Mouse (Mus musculus): ENCODE results near the gene Nmral1.
"Not testable (repeated sequence)": the region's sequence is repeated elsewhere in the genome, so short reads cannot be mapped to it uniquely, and the experiment has no call there.

The Nmral1 gene

GRCm38 (mm10) chr16:4717866-4718265 lies 1.3 kb downstream of the Nmral1 start:
- DNase-seq (ENCODE audit: low spot score) = no peak

GRCm38 (mm10) chr16:4713861-4714710 lies 5.1 kb downstream of the Nmral1 start:
- no peak for DNase-seq (ENCODE audit: low spot score)

GRCm38 (mm10) chr16:4711173-4711572 lies 8.0 kb downstream of the Nmral1 start:
- no peak for DNase-seq (ENCODE audit: low spot score)

- DNase-seq (ENCODE audit: low spot score) = no peak
Measured at GRCm38 (mm10) chr16:4705541-4705940, 13.6 kb downstream of the Nmral1 start.

GRCm38 (mm10) chr16:4702646-4703045 lies 16.5 kb downstream of the Nmral1 start:
- no peak for DNase-seq (ENCODE audit: low spot score)

GRCm38 (mm10) chr16:4701211-4701610 lies 17.9 kb downstream of the Nmral1 start:
- no peak for DNase-seq (ENCODE audit: low spot score)

GRCm38 (mm10) chr16:4689371-4689770 lies 29.8 kb downstream of the Nmral1 start:
- peak; percentile 32 for DNase-seq (ENCODE audit: low spot score)

GRCm38 (mm10) chr16:4684457-4684791 lies 34.7 kb downstream of the Nmral1 start:
- DNase-seq (ENCODE audit: low spot score) = no peak

- DNase-seq (ENCODE audit: low spot score) = peak; percentile 98
Measured at GRCm38 (mm10) chr16:4683581-4684456, 35.3 kb downstream of the Nmral1 start.

- DNase-seq (ENCODE audit: low spot score) = no peak
Measured at GRCm38 (mm10) chr16:4683193-4683580, 36.0 kb downstream of the Nmral1 start.

GRCm38 (mm10) chr16:4682628-4683179 lies 36.5 kb downstream of the Nmral1 start:
- no peak for DNase-seq (ENCODE audit: low spot score)

- not testable (repeated sequence) for DNase-seq (ENCODE audit: low spot score)
Measured at GRCm38 (mm10) chr16:4680922-4681455, 38.2 kb downstream of the Nmral1 start.

- peak; percentile 94 for DNase-seq (ENCODE audit: low spot score)
Measured at GRCm38 (mm10) chr16:4679121-4680018, 39.8 kb downstream of the Nmral1 start, which contains the start of gene Coro7. Gene Coro7, minus strand, starts transcription at chr16:4679777.

- DNase-seq (ENCODE audit: low spot score) = no peak
Measured at GRCm38 (mm10) chr16:4678080-4678479, 41.1 kb downstream of the Nmral1 start.

- DNase-seq (ENCODE audit: low spot score) = no peak
Measured at GRCm38 (mm10) chr16:4676836-4677235, 42.3 kb downstream of the Nmral1 start.

GRCm38 (mm10) chr16:4674091-4674490 lies 45.1 kb downstream of the Nmral1 start:
- DNase-seq (ENCODE audit: low spot score) = no peak

- no peak for DNase-seq (ENCODE audit: low spot score)
Measured at GRCm38 (mm10) chr16:4670317-4670716, 48.8 kb downstream of the Nmral1 start.

- peak; percentile 96 for DNase-seq (ENCODE audit: low spot score)
Measured at GRCm38 (mm10) chr16:4667190-4667808, 51.9 kb downstream of the Nmral1 start.

- DNase-seq (ENCODE audit: low spot score) = no peak
Measured at GRCm38 (mm10) chr16:4665726-4666125, 53.4 kb downstream of the Nmral1 start.

GRCm38 (mm10) chr16:4663806-4664205 lies 55.4 kb downstream of the Nmral1 start:
- no peak for DNase-seq (ENCODE audit: low spot score)

GRCm38 (mm10) chr16:4661605-4662004 lies 57.6 kb downstream of the Nmral1 start:
- DNase-seq (ENCODE audit: low spot score) = no peak

Measured in adipocyte (in vitro differentiated cells).